Mouse (Mus musculus): ENCODE measurements around the gene Abca14.

The Abca14 gene

DNA sequence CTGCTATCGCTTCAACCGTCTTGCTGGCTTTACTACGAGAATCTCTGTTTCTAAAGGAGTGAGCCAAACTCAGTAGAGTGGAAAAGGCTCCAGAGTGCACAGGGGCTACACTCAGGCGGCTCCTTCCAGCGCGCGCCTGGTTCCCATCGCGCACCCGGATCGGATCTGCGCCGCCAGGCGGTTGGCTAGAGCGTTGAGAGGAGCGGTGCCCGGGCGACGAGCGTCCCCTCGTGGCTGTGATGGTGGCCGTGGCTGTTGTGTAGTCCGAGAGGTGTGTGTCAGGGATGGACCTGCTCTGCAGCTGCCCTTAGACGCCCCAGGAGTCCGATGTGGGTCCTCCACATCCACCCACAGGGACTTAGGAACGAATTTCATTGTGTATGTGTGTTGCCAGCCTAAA, at the start of gene Abca14:
Gene Abca14, plus strand, starts transcription at position 173 of the 400 bp plus-strand sequence.
- DNase-seq: peak; percentile 78

DNA sequence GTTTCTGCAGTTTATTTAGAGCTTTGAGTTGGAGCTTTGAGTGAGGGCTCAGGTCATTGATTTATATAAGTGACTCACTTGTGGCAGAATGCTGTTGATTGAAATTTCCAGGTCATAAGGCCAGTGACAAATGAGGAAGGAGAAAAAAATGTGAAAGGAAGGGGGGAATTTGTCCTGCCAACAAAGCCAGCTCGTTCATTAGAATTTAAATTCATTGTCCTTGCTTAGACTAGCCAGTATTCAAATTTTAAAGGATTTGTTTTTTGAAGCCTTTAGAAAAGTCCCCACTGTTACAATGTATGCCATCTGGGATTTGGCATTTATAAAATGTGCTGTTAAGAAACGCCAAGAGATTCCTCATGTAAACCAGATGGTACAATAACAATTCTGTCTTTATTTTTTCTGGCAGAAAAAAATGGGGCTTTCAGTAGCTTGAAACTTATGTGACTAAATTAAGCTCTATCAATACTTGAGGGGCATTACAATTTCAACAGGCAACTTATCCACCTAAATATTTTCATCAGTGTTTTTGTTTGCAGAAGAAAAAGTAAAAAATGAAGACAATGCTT, 46.8 kb upstream of the Abca14 start:
- DNase-seq: peak; percentile 18

DNA sequence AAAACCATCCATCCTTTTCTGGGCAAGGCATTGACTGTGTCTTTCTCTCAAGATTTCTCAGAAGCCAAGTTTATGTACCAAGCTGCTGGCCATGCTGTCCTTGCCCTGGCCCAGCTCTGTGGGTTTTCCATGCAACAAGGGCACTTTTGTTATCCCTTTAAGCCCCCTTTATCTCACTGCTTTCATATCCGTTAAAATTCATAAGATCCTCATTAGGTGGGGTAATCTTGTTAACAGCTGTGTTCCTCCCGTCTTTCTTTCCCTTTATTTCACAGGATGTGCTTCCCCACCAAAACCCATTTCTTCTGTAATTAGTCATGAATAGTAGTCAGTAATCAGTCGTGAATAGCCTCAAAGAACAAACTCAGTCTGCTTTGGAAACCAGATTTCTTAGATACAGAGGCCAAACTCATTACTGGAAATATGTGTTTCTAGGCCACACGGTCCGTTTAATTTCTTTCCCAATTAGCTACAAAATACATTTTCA, 46.1 kb upstream of the Abca14 start:
- DNase-seq: no peak

- no peak for DNase-seq
These were observed 45.6 kb upstream of the Abca14 start for GRCm38 (mm10) chr7:120158121-120158613.

DNA sequence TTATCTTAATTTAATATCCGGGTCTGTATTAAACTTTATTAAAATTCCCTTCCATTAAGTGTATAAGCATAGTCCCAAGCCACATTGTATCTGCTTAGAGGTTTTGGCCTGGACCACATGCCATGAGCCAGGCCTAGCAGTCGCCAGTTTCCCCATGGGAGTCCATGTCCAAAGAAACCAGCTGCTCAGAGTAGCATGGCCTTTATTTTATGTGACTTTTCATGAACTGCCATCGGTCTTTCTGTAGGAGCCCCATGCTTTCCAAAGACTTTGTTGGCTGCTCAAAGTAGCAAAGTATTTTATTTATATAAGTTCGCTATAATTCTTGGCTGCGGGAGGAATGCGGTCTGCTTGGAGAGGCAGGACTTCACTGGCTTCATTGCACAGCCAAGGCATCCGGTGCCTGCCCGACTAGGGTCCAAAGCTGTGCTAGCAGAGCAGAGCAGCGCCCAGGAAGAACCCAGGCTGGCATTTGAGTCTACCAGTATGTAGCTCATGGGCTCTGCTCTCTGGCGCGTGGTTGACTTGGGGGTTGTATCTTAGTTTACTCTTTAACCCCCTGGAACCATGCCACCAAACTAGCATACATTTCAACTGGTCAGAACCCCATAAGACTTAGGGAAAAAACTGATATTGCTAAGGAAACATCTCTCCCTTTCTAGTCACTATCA, 40.0 kb upstream of the Abca14 start:
- no peak for DNase-seq

DNA sequence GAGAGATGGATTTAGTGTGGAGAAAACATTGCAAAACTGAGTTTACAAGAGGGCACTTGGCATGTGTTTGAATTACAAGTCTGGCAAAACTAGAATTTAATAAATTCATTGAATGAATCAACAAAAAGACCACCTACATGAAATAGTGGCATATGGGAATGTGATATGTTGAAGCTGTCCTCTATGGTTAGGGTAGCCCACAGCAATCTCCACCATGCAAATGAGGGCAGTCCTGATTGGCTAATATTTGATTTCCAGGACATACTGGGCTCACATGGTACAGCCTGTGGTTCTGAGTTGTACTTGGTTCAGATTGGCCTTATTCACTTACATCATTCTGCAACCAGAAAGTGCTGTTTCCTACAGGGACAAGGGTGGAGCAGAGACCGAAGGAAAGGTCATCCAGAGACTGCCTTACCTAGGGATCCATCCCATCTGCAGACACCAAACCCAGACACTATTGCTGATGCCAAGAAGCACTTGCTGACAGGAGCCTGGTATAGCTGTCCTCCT, 31.5 kb upstream of the Abca14 start:
- DNase-seq: no peak

- no peak for DNase-seq
These were observed 30.0 kb upstream of the Abca14 start, which contains the start of gene Anks4b for GRCm38 (mm10) chr7:120173603-120174244. Gene Anks4b, plus strand, starts transcription at chr7:120173858.

DNA sequence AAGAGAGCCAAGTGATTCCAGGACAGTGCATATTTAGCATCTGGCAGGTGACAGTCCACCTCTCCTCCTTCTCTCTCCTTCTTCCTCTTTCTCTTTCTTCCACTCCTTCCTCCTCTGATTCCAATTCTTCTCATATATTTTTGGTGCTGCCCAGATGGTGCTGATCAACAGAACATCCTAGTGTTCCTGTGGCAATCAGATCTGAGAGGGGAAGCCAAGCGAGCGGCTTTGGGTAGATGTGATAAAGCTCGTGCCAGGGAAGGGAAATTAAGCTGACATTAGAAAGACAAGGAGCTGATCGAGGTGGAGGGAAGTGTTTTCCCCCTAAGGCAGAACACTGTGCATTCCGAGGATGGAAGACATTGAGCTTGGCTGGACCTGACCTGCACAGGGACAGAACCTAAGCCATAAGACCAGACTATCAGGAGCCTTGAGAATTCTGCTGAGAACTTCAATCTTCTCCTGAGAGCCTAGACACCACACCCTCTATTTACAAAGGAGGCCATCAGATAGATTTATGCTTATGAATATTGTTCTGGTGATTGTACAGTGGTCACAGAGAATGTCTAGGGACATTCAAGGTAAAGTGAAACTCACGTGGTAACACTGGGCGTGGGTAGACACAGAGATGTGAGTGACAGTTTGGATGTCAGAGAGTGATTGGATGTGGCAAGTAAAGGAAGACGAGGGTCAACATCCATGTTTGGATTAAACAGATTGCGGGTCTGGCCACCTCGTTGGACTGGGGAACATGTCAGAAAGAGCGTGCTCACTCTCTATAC, 28.8 kb upstream of the Abca14 start:
- DNase-seq: peak; percentile 44

DNA sequence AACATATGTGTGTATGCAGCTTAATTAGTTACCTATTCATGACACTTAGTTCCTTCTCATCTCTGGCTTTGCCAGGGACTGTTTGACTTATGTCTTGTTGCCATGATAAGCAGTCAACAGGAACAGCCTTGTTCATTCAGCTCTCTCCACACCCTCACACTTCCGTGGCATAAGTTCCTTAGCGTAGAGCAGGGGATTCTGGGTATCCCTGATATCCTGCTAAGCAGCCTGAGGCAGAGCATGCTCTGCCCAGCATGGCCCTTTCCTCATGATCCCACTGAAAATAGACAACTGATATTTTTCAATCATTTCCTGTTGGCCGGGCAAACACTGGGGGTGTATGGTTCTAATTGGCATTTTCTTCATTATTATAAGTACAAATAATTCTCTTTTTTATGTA, 26.1 kb upstream of the Abca14 start:
- no peak for DNase-seq

DNA sequence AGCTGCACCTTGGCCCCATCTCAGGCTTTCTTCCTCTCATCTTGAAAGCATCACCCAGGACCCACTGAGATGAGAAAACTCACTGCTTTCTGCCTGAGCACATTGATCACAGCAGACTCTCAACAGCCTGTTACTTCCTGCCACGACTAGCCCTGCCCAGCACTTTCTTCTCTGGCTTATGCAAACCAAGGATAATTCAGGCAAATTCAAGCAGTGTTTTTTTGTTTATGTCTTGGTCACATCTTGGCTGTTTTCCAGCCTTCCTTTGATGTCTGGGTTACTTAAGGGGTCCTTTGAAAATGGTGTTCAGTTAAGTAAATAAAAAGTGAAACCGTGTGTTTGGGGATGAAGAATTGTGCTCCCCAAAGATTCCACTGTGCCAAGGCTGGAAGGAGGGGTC, 24.8 kb upstream of the Abca14 start:
- no peak for DNase-seq

DNA sequence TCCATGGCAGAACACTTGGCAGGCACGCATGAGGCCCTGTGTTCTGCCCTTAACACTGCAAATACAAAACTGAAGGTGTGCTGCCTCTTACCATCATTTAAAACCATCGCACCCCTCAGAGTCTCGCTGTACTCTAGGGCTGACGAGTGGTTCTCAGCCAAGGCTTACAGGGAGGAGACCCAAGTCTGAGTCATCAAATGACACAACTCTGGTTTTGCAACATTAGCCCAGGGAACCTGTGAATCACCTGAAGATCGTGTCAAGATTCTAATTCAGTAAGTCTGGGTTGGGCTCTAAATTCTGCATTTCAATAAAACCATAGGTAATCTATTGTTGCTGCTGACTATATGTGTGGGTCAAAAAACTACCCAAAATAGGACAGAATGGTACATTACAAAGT, 23.2 kb upstream of the Abca14 start:
- DNase-seq: no peak

DNA sequence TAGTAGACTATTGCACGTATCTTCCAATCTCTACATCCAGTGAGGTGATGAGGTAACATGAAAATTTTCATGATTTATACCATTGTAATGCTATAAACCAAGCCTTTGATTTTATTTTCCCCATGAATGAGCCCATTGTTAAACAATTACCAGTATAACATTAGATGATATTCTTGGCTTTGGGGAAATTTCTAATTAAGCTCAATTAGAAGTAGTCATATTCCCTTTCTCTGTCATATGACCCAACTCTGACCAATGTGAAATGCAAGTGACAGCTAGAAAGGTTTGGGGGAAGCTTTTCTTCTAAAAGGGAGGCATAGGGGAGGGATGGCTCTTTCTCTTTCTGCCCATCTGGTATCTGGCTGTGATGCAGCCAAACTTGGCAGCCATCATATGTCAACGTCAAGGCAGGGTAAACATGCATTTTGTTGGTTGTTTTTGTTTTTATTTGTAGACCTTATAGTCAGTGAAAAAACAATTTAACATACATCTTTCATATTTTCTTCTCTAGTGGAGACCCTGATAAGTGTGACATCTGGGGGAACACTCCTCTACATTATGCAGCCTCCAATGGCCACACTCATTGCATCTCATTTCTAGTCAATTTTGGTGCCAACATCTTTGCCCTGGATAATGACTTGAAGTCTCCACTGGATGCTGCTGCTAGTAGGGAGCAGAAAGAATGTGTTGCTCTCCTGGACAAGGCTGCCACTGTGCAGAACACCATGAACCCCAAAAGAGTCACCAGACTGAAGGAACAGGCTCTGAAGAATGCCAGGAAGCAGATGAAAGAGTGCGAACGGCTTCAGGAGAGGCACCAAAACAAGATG, 22.1 kb upstream of the Abca14 start:
- DNase-seq: no peak

DNA sequence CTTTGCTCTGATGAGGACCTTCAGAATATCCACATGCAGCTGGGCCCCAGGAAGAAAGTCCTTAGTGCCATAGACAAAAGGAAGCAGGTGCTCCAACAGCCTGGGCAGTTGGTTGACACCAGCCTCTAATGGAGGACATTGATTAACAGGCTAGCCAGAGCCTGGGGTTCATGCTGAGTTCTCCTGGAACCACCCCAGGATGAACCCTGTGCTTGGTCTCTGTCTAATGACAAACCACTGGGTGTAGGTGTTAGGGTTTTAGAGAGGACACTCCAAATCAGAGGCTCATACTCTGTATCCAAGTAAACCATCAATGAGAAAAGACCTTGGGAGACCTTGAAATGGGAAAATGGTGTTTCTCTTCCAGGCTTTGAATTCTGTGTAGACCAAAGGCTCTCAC, 20.9 kb upstream of the Abca14 start:
- DNase-seq: no peak

DNA sequence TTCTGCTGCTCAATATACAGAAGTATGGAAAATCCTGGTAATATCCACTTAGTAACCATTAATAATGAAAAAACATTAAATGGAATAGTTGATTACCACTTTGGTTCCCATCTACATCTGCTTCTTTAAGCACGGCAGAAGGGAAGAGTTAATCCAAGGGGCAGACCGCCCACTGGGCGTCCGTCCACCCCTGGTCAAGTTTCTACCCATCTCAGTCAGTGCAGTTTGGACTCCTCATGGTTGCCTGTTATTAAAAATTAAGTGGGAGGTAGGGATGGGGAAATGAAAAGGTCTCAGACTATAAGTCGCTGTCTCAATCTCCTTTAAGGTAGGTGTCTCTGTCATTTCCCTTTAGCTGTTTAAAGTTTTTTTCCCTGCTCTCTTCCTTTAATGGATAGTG, 14.8 kb upstream of the Abca14 start:
- DNase-seq: no peak

GRCm38 (mm10) chr7:120189369-120190149, 14.2 kb upstream of the Abca14 start:
- no peak for DNase-seq

- DNase-seq: no peak
These were observed 13.6 kb upstream of the Abca14 start for GRCm38 (mm10) chr7:120190150-120190665.

- DNase-seq: peak; percentile 52
These were observed 11.6 kb upstream of the Abca14 start for GRCm38 (mm10) chr7:120192207-120192606.

DNA sequence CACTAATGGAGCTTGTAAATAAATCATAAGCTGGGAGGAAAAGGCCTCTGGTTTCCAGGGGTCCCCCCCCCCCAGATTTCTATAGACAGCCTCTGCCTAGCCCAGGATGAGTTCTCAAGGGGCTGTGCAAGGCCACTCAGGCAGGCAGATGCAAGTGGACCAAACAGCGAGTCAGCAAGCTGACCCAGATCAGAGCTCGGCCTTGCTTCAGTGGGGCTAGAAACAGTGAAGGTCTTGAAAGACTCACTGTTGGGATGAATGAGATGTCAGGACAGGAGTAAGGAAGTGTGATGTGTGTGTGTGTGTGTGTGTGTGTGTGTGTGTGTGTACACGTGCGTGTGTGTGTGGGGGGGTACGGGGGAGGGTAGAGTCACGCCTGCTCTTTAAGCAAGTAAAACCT, 10.9 kb upstream of the Abca14 start:
- DNase-seq: no peak

GRCm38 (mm10) chr7:120195207-120195606, 8.6 kb upstream of the Abca14 start:
- DNase-seq: no peak

GRCm38 (mm10) chr7:120201231-120201744, 2.5 kb upstream of the Abca14 start:
- no peak for DNase-seq

GRCm38 (mm10) chr7:120201771-120202170, 2.0 kb upstream of the Abca14 start, which contains the start of gene Crym:
Gene Crym, minus strand, starts transcription at chr7:120202111.
- peak; percentile 36 for DNase-seq
